Mouse (Mus musculus): ENCODE results near the gene Gp1bb. TPM values are rescaled to one million over a fixed set of nuclear protein-coding genes. Genes with fewer than 3 reads are reported as not detected.

The Gp1bb gene
- polyA plus RNA-seq (2016; fragmentation: Nextera tagmentation; extraction: Ambion mirVana): 12.0 and 12.7 TPM in 2 replicates

DNA sequence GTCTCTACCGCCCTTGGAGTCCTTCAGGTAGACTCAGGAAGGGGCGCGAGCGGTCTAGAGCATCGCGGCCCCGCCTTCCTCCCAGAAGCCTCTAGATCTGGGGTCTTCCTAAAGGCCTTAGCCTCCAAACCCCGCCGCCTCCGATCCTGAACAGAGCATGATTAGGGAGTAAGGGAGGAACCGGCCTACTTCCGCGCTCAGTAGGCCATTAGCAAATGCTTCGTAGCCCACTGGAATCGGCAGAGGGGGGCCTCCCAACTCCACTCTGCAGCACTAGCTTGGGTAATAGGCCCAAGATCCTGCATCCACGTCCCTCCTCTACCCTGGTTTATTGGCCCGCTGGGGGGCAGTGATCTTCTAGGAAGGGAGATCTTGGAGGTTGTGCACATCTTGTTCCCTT is at the start of gene Gp1bb:
Gene Gp1bb (minus strand): TSS at position 385 of the 400 bp plus-strand sequence.
- H3K4me3 ChIP-seq: peak within 1 kb of the TSS; percentile 33; the same call in 1 of the 2 replicates
- peaks cover 36% of the 10 kb centered on the region for H3K4me1 ChIP-seq
- H3K36me3 ChIP-seq: peaks cover 34% of the 10 kb centered on the region
- no peaks in the 10 kb centered on the region for H3K9me3 ChIP-seq
- 0 out of 2 replicates have a peak within 1 kb of the TSS, but pooled peaks have one; percentile 42 for H3K9ac ChIP-seq
- ATAC-seq (ENCODE audit: low FRiP score, low read depth): no peak
- peak within 1 kb of the TSS; percentile 70 for H3K4me2 ChIP-seq (replicated peaks)
- 4% methylated on average over 17 of the region's 17 CpGs for WGBS
- H3K27ac ChIP-seq: no peak within 1 kb of the TSS
- peaks cover 92% of the 10 kb centered on the region for H3K27me3 ChIP-seq (replicated peaks)

DNA sequence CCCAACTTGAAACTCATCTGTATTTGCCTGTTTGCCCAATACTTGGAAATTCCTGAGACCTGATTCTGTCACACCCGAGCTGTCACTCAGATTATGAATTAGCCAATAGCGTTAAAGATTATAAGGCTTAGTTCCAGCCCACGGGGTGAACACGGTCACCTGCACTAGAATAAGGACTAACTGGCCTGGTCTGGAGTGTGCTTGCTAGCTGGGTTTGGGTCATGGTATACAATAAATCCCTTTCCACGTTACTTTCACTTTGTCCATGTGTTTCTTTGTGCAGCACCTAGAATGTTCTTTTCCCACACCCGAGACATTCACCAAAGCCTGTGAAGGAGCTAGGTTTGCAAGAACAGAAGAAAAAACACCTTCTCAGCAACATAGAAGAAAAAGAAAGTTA is 47.7 kb upstream of the Gp1bb start:
- H3K9ac ChIP-seq: no peak overlapping the region
- no peak overlapping the region for H3K4me3 ChIP-seq
- WGBS: 76% methylated on average over 6 of the region's 6 CpGs
- no peaks in the 10 kb centered on the region for H3K9me3 ChIP-seq
- H3K27me3 ChIP-seq (replicated peaks): no peaks in the 10 kb centered on the region
- no peaks in the 10 kb centered on the region for H3K36me3 ChIP-seq
- no peak overlapping the region for H3K4me2 ChIP-seq (replicated peaks)
- ATAC-seq (ENCODE audit: low FRiP score, low read depth): no peak
- no peak overlapping the region for H3K27ac ChIP-seq
- no peaks in the 10 kb centered on the region for H3K4me1 ChIP-seq

DNA sequence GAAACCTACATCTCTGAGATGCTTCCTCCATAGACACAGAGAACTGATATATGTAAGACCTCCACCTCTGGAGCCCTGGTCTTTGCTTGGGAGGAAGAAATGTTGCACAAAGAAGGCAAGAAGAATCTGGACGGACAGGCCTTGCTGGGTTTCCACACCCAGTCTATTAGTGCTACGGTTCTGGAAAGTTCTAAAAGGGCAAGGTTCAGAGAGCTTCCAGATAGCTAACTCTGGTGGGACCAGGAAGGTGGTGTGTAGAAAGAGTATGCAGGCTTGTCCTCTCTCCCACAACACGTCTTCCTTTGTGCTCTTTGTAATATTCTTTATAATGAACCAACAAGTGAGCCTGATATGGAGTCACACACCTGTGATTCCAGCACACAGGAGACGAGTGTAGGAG is 36.4 kb upstream of the Gp1bb start:
- H3K4me2 ChIP-seq (replicated peaks): no peak overlapping the region
- H3K36me3 ChIP-seq: no peaks in the 10 kb centered on the region
- 0 out of 2 replicates have a peak, but pooled peaks cover 5% of the 10 kb centered on the region for H3K4me1 ChIP-seq
- H3K27ac ChIP-seq: no peak overlapping the region
- WGBS: 83% methylated on average over 4 of the region's 4 CpGs
- H3K4me3 ChIP-seq: no peak overlapping the region
- no peaks in the 10 kb centered on the region for H3K9me3 ChIP-seq
- H3K27me3 ChIP-seq (replicated peaks): no peaks in the 10 kb centered on the region
- no peak overlapping the region for H3K9ac ChIP-seq
- ATAC-seq (ENCODE audit: low FRiP score, low read depth): no peak

DNA sequence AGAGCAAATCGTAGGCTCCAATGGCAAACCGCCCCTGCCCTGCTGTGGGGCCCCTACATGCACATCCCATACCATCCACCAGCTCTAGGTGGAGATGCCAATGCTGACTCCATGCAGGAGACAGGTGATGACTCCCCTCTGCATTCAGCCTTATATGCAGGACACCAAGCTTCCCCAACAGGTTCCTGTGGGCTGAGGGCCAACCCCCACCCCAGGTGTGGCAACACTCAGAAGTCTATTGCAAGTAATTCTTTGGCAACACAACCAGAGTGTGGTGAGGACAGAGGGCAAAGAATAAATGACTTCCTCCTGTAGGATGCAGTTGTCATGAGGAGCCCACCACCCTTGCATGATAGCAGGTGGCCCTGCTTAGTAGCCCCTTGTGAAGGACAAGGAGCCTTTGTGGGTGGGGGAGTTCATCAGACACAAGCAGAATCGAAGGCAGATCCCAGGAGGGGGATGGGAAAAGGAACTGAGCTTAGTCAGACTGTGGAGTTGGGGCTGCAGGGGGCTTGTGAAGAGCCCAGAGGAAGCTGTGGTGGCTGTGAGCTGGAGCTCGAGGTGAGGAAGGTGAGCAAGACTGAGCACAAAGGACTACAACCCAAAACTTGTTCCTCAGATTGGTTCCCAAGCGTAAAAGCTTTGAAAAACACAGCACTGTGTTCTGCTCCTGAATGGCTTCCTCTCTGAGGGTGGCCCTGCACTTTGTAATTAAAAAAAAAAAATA is 33.3 kb upstream of the Gp1bb start:
- H3K4me3 ChIP-seq: no peak overlapping the region
- H3K27ac ChIP-seq: no peak overlapping the region
- H3K9ac ChIP-seq: no peak overlapping the region
- H3K4me2 ChIP-seq (replicated peaks): no peak overlapping the region
- 61% methylated on average over 5 of the region's 5 CpGs for whole genome bisulfite sequencing
- no peak for ATAC-seq (ENCODE audit: low FRiP score, low read depth)
- H3K27me3 ChIP-seq (replicated peaks): no peaks in the 10 kb centered on the region
- H3K36me3 ChIP-seq: no peaks in the 10 kb centered on the region
- no peaks in the 10 kb centered on the region for H3K9me3 ChIP-seq
- H3K4me1 ChIP-seq: 0 out of 2 replicates have a peak, but pooled peaks cover 5% of the 10 kb centered on the region

DNA sequence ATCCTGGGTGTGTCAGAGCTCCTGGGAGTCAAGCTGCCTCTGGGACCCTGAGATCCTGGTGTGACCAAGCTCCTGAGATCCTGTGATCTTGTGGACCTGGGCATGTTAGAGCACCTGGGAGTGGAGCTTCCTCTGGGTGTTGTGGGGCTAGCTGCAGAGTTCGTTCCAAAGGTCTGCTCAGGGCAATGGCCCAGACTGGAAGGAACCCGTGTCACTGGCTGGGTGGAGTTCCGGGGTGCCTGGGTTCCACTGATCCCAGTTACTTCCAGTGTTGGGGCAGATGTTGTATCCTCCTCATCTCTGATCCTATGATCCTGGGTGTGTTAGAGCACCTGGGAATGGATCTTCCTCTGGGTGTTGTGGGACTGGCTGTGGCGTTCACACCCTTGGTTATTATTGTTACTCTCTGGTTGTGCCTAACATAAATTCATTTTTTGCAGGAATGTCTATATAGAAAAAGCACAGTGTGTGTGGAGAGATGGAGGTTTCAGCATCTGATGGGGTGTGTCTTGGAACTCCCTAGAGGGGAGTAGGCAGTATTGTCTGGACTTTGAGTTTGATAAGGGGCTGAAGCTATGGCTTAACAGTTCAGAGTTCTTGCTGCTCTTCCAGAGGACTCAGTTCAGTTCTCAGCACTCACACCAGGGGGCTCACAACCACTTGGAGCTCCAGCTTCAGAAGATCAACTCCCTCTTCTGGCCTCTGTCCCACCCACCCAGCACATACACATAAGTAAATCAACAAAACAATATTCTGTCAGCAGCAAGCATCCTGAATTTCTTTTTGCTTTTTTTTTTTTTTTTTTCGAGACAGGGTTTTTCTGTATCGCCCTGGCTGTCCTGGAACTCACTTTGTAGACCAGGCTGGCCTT is 31.3 kb upstream of the Gp1bb start:
- no peaks in the 10 kb centered on the region for H3K9me3 ChIP-seq
- H3K36me3 ChIP-seq: no peaks in the 10 kb centered on the region
- no peak overlapping the region for H3K27ac ChIP-seq
- 89% methylated on average over 6 of the region's 6 CpGs for WGBS
- H3K9ac ChIP-seq: no peak overlapping the region
- H3K4me2 ChIP-seq (replicated peaks): no peak overlapping the region
- 0 out of 2 replicates have a peak, but pooled peaks cover 5% of the 10 kb centered on the region for H3K4me1 ChIP-seq
- H3K27me3 ChIP-seq (replicated peaks): no peaks in the 10 kb centered on the region
- no peak overlapping the region for H3K4me3 ChIP-seq
- ATAC-seq (ENCODE audit: low FRiP score, low read depth): no peak

DNA sequence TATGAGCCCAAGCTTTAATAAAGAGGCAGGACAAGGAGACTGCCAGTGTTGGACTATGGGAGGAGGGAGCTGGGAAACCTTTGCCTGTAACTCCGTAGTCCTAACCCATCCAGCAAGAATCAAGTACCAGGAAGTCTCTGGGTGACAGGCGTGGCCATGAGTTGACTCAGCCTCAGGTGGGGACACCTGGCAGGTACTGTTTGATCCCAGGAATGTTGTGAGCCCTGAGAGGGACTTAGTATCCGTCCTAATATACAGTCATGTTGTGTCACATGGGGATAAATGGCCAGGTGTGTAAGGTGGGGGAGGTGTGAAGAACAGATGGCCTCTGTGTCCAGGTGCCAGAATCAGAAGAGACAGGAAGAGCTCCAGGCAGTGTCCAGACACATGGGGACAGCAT is 26.9 kb upstream of the Gp1bb start:
- Histone ChIP-seq H3K4me1 (no peaks in the 10 kb centered on the region), H3K4me2 (replicated peaks) (no peak overlapping the region), H3K27me3 (replicated peaks) (no peaks in the 10 kb centered on the region), H3K36me3 (no peaks in the 10 kb centered on the region), H3K9me3 (no peaks in the 10 kb centered on the region), H3K4me3 (no peak overlapping the region), H3K27ac (no peak overlapping the region), H3K9ac (no peak overlapping the region)
- no peak for ATAC-seq (ENCODE audit: low FRiP score, low read depth)
- WGBS: 74% methylated on average over 3 of the region's 3 CpGs

DNA sequence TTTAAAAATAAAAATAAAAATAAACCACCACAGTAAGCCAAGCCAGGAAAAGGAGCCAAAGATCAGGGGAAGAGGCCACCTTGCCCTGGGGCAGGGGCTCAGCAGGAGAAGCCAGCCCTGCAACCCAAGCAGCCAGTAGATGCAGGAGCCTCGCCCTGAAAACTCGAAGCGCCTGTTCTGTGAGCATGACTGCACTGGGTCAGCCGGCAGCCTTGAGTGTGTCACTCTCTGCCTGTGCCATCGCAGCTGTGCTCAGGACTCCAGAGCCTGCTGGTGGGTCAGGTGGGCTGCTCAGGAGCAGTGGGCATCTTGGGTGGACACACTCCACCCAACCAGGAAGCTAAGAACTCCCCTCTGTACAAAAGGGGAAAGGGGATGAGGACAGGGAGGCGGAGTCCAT is 23.1 kb upstream of the Gp1bb start:
- no peak for ATAC-seq (ENCODE audit: low FRiP score, low read depth)
- H3K27ac ChIP-seq: no peak overlapping the region
- no peaks in the 10 kb centered on the region for H3K36me3 ChIP-seq
- no peak overlapping the region for H3K4me3 ChIP-seq
- H3K4me1 ChIP-seq: no peaks in the 10 kb centered on the region
- H3K9me3 ChIP-seq: no peaks in the 10 kb centered on the region
- no peak overlapping the region for H3K4me2 ChIP-seq (replicated peaks)
- no peaks in the 10 kb centered on the region for H3K27me3 ChIP-seq (replicated peaks)
- no peak overlapping the region for H3K9ac ChIP-seq
- WGBS: 78% methylated on average over 6 of the region's 6 CpGs

DNA sequence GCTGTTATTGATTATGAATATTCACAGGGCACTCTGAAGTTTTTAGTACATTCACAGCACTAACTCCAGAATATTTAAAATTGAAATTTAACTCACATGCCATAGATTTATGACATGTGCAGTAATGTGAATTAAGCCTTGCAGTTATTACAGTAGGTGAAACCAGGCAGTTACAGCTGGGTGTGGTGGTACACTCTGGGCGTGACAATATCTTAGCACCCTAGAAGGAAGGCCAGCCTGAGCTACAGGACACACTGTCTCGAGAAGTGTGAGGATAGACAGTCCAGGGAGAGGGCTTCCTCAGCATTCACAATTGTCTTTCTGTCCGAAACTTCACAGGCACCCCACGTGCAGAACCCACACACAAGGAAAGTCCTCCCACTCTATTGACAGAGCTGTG is 22.3 kb upstream of the Gp1bb start:
- H3K36me3 ChIP-seq: no peaks in the 10 kb centered on the region

DNA sequence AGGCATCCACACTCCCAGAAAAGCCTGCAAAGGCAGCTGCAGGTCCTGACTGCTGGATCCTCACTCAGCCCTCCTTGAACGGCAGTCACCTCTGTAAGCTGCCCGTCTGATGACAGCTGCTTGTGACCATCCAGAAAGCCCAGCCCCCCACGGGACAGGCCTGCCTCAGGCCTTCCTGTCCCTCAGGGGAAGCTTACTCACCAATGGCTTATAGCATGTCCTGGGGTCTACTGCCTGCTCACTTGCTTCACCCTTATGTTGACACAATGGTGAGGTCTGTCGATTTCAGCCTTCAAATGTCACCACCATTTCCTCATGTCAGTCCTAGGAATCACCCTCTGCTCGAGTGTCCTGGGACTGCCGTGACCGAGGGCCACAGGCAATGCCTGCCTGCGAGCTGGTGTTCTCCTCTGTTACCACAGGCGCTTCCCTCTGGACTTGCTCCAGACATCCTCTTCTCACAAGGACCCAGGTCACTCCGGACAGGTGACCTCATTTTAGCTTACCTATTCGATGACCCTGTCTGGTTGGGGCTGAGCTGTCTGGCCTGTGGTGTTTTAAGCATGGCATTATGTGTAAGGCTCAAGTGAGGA is 21.3 kb upstream of the Gp1bb start:
- no peaks in the 10 kb centered on the region for H3K36me3 ChIP-seq
- H3K27me3 ChIP-seq (replicated peaks): no peaks in the 10 kb centered on the region
- no peak overlapping the region for H3K27ac ChIP-seq
- H3K9ac ChIP-seq: no peak overlapping the region
- no peak for ATAC-seq (ENCODE audit: low FRiP score, low read depth)
- no peaks in the 10 kb centered on the region for H3K4me1 ChIP-seq
- no peak overlapping the region for H3K4me2 ChIP-seq (replicated peaks)
- 81% methylated on average over 11 of the region's 11 CpGs for WGBS
- H3K4me3 ChIP-seq: no peak overlapping the region
- H3K9me3 ChIP-seq: no peaks in the 10 kb centered on the region

More for the DNA sequence above, 22.3 kb upstream of the Gp1bb start:
- Histone ChIP-seq H3K4me1 (no peaks in the 10 kb centered on the region), H3K4me2 (replicated peaks) (no peak overlapping the region), H3K27me3 (replicated peaks) (no peaks in the 10 kb centered on the region), H3K9ac (no peak overlapping the region), H3K4me3 (no peak overlapping the region), H3K9me3 (no peaks in the 10 kb centered on the region), H3K27ac (no peak overlapping the region)
- 84% methylated on average over 4 of the region's 4 CpGs for WGBS
- ATAC-seq (ENCODE audit: low FRiP score, low read depth): no peak

DNA sequence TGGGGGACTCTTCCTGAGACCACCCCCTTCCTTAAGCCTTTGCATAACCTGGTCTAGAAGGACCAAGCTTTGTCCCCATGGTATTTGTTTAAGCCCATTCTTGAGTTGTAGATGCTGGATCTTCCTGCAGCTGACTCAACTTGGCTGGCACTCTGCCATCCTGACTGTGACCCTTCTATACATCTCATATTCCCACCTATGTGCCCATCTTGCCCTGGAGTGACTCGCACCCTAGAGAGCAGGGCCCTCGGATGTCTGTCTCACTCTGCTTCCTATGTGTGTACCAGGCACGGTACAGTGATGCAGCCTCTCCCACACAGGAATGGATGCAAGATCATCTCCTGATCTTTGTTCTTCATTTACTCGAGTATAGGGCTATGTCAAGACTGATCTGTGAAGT is 20.7 kb upstream of the Gp1bb start:
- H3K36me3 ChIP-seq: no peaks in the 10 kb centered on the region
- WGBS: 88% methylated on average over 4 of the region's 4 CpGs
- H3K4me1 ChIP-seq: no peaks in the 10 kb centered on the region

DNA sequence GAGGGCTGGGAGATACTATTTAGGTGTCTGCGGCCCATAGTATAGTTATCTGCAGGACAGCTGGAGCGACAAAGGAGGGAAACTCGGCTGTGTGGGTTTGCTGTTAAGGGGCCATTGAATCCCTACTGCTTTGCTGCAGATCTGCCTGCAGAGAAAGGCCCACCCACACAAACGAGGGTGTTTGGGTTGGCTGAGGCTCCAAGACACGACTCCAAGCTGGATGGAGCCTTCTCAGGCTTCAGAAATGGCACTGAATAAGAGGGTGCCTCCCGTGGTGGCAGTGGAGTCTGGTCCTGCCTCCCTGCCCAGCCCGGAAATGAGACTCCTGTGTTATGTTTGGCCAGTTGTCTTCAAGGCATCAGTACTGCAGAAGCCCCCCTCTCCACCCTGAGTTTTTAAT is 20.1 kb upstream of the Gp1bb start:
- Histone ChIP-seq H3K4me2 (replicated peaks) (no peak overlapping the region), H3K4me1 (no peaks in the 10 kb centered on the region), H3K27me3 (replicated peaks) (no peaks in the 10 kb centered on the region), H3K4me3 (no peak overlapping the region), H3K27ac (no peak overlapping the region), H3K9me3 (no peaks in the 10 kb centered on the region), H3K36me3 (no peaks in the 10 kb centered on the region), H3K9ac (no peak overlapping the region)
- WGBS: 54% methylated on average over 7 of the region's 7 CpGs
- no peak for ATAC-seq (ENCODE audit: low FRiP score, low read depth)

More for the DNA sequence above, 20.7 kb upstream of the Gp1bb start:
- H3K27ac ChIP-seq: no peak overlapping the region
- no peak overlapping the region for H3K4me2 ChIP-seq (replicated peaks)
- no peaks in the 10 kb centered on the region for H3K27me3 ChIP-seq (replicated peaks)
- ATAC-seq (ENCODE audit: low FRiP score, low read depth): no peak
- H3K4me3 ChIP-seq: no peak overlapping the region
- no peak overlapping the region for H3K9ac ChIP-seq
- no peaks in the 10 kb centered on the region for H3K9me3 ChIP-seq

DNA sequence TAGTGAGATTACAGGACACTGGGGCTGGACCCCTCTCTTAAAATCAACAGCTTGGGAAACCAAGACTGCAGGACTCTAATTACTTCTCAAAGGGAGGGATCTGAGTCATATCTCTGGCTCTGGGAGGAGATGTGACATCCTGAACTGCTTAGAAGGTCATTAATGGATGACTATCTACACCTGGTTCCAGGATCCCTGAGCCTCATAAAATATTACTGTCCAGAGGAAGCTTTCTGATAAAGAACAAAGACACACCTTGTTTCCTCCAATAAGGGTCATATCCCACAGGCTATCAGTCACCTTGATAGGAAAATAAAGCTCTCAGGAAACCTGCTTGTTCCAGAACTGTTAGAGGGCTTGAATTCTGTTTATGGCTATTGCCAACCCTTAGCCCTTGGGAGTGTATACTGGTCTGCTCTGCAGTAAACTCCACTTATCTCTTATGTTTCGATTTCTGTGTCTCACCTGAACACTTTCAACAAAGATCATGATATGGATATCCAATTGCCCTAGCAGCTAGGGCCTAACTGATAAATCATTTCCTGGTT is 17.3 kb upstream of the Gp1bb start:
- H3K4me1 ChIP-seq: no peaks in the 10 kb centered on the region
- WGBS: 92% methylated on average over 1 of the region's 1 CpGs
- H3K4me2 ChIP-seq (replicated peaks): no peak overlapping the region
- H3K36me3 ChIP-seq: no peaks in the 10 kb centered on the region
- H3K9me3 ChIP-seq: no peaks in the 10 kb centered on the region
- H3K27ac ChIP-seq: no peak overlapping the region
- no peak for ATAC-seq (ENCODE audit: low FRiP score, low read depth)
- no peak overlapping the region for H3K4me3 ChIP-seq
- H3K27me3 ChIP-seq (replicated peaks): no peaks in the 10 kb centered on the region
- no peak overlapping the region for H3K9ac ChIP-seq

All from neural tube, embryonic 12.5 days (tissue).